Mouse (Mus musculus) layer of hippocampus, adult 18-20 months (tissue): Measurements from ENCODE around the gene Gm9970. TPM values are rescaled to one million over a fixed set of nuclear protein-coding genes. Genes with fewer than 3 reads are reported as not detected.

Experiments
- DNase-seq, 2 experiments: peaks; one replicate each; pipeline ENCODE4 v3.0.0; 2022; ENCODE audit warnings: low spot score in 2 of 2
- total RNA-seq, 2 experiments: library from RNA; stranded (reverse); gene quantifications; 2 replicates each; pipeline ENCODE4 v1.2.3; 2021

Gm9970 gene
- total RNA-seq, 2 experiments from 2014 or later, result not detected

DNA sequence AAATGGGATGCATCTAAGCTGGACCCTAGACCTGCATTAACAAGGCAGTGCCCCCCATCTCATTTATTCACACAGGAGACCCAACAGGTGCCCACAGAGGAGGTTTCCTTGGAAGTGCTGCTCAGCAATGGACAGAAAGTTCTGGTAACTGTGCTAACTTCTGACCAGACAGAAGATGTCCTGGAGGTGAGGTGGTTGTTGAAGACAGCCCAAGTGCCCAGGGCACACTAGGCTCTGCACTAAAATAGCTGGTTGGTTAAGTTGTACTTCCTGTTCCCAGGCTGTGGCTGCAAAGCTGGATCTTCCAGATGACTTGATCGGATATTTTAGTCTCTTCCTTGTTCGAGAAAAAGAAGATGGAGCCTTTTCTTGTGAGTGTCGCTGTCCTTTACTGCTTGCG lies 45.4 kb downstream of the Gm9970 start:
- no peak for DNase-seq

DNA sequence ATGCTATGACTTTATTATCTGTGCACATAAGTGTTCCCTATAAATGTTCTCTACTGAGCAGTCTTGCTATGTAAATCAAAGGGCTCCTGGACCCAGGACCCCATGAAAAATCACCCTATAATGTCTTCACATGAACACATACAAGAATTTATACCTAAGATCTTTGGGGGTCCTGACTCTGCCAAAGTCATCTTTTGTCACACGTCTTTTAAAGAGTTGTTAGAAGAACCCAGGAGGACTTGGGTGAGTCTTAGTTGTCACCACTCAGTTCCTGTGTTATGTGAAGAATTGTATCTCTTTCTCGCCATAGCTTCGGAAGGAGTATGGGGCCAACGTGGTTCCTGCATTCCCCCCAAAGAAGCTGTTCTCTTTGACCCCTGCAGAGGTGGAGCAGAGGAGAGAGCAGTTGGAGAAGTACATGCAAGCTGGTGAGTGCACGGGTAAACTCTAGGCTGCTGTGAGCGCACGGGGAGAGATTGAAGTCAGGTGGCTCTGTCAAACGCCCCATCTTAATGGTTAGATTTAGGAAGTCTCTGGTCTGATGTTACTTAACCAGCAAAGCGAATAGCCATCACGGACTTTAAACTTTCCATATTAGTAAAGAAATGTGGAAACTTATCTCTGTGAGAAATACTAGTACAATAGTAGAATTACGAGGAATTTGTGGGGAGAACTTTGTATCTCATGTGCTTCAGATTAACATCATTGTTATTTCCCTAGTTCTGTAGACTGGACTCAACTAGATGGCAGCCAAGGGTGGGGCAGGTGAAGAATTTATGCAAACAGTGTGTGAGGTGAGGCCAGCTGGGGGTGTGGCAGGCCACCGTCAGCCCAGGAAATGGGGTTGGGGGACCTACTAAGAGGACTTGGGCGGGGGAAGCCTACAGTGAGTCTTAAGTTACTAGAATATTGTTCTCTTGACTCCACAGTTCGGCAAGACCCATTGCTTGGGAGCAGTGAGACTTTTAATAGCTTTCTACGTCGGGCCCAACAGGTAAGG lies 46.2 kb downstream of the Gm9970 start:
- no peak for DNase-seq

DNA sequence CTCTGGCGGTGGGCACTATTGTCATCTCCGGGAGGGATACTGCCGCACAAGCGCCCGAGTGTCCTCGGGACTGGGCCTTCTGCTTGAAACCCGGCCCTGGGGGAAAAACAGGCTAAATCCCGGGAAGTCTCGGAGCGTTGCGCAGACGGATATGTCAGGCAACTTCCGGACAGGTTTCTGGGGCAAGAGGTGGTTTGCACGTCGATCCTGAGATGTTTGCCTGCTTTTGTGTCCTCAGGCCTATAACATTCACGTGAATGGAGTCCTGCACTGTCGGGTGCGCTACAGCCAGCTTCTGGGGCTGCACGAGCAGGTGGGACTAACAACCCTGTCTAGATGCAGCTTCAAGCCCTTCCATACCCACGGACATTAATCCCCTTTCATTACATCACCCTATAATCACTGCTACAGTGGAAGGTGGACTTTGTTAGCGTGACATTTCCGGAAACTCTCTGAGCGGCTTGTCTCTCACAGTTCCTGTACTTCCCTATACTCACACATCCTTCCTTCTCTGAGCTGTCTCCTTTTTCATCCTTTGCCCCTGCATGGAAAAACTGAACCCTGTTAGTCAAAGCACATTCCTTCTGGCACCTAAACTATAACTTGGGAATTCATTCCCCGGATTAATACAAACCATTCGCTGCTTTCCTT lies 47.3 kb downstream of the Gm9970 start:
- no peak for DNase-seq

DNA sequence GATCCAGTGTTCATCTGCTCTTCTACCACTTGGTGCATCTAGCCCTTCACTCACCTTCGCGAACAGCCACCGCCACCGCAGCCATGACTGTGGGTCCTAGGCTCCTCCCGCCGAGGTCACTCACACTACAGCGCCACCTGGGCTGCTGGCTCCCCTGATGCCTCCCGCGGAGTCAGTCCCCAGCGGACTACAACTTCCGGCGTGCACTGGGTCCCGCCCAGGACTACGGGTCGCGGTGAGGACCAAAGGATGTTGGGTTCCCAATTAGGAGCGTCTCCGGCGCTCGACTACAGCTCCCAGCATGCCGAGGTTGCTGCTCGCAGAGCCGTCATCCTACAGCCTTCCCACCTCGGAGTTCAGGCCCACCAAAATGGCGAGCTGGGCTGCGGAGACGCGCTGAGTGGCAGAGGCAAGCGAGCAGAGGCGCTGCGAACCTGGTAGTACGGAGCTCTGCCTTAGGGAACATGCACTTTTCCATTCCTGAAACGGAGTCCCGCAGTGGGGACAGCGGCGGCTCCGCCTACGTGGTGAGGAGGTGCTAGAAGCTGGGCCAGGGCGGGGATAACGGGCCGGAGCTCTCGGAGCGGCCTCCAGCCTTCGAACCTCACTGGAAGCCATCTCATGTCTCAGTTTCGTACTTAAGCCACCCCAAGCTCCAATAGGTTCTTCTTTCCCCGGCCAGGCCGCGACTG lies 47.9 kb downstream of the Gm9970 start, which contains the start of the genes Snx17 and Eif2b4:
Gene Snx17, plus strand, starts transcription at position 289 of the 692 bp plus-strand sequence.
Gene Eif2b4, minus strand, starts transcription at position 492 of the 692 bp plus-strand sequence.
- DNase-seq, result peak; percentile 99 to 100

DNA sequence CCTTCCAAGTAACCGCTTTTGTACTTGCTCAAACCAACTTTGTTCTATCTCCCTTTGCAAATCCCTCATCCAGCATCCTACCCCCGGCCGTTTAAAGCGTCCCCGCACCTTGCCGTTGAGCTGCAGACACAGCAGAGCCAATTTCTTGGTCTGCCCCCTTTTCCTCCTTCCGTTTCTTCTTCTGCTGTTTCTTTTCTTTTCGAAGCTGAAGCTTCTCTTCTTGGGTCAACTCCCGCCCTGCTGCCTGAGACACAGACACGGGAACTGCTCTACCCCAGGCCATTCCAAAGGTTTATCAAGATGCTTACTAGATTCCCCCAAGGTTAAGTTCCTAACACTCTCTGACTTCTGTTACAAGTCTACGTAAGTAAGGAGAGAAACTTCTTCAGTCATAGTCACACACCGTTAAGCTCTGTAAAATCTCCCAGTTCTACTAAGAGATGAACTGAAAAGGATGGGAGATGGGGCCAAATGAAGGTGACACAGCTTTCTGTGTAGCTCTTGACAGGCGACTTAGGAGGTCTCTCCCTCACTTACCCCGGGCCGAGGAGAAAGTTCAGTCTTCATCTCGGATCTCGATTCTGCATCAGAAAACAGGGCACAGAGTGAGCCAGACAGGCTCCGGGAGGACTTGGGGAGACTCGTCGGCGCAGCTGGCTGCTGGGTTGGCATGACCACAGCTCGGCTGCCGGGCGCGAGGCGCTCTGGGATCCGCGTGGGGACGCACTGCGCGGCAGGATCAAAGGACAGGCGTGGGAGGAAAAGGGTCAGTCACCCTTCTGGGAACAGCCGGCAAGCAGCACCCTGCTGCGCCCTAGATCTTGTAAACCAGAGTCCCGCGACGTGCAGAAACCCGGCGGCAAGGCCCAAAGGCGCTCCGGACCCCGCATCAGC lies 48.7 kb downstream of the Gm9970 start:
- DNase-seq, result no peak

Other genes starting within 250 kb of the Gm9970 start
- gene Atraid, start 192.9 kb downstream of the Gm9970 start, total RNA-seq, result 10 to 100 TPM; 68.1 to 70.0 TPM
- gene Slc5a6, start 192.3 kb downstream of the Gm9970 start, total RNA-seq, result 10 to 100 TPM; 14.9 to 17.6 TPM
- 10 to 100 TPM; 20.0 to 20.9 TPM for gene Cad, start 186.5 kb downstream of the Gm9970 start, total RNA-seq
- gene Dnajc5g, start 134.9 kb downstream of the Gm9970 start, total RNA-seq, result not detected
- gene Slc30a3, start 133.0 kb downstream of the Gm9970 start, total RNA-seq, result 10 to 100 TPM; 84.1 to 93.8 TPM
- not detected for gene Trim54, start 124.5 kb downstream of the Gm9970 start, total RNA-seq
- gene Ucn, start 102.4 kb downstream of the Gm9970 start, total RNA-seq, result not detected
- gene Mpv17, start 87.0 kb downstream of the Gm9970 start, total RNA-seq, result 10 to 100 TPM; 57.4 to 61.8 TPM
- 1 to 10 TPM; 3.6 to 3.8 TPM for gene Gm29609, start 61.3 kb downstream of the Gm9970 start, total RNA-seq
- 10 to 100 TPM; 57.7 to 60.9 TPM for gene Gtf3c2, start 61.1 kb downstream of the Gm9970 start, total RNA-seq
- gene Snx17, start 48.0 kb downstream of the Gm9970 start, total RNA-seq, result 10 to 100 TPM; 75.2 to 81.6 TPM
- 10 to 100 TPM; 39.0 to 39.5 TPM for gene Eif2b4, start 47.8 kb downstream of the Gm9970 start, total RNA-seq
- 10 to 100 TPM; 27.1 to 28.2 TPM for gene Zfp513, start 38.9 kb downstream of the Gm9970 start, total RNA-seq
- 10 to 100 TPM; 69.6 to 73.3 TPM for gene Ppm1g, start 20.5 kb downstream of the Gm9970 start, total RNA-seq
- 10 to 100 TPM; 83.8 to 86.3 TPM for gene Nrbp1, start 368 bp downstream of the Gm9970 start, total RNA-seq
- gene Krtcap3, start 10.5 kb upstream of the Gm9970 start, total RNA-seq, result 1 to 10 TPM; 2.2 to 4.0 TPM
- gene Ift172, start 49.9 kb upstream of the Gm9970 start, total RNA-seq, result 10 to 100 TPM; 79.3 to 86.3 TPM
- 100 to 1,000 TPM; 159 to 188 TPM for gene Fndc4, start 54.8 kb upstream of the Gm9970 start, total RNA-seq
- gene Gckr, start 56.2 kb upstream of the Gm9970 start, total RNA-seq, result not detected
- 10 to 100 TPM; 48.6 to 51.0 TPM for gene Zfp512, start 211.2 kb upstream of the Gm9970 start, total RNA-seq
- gene 4930548H24Rik, start 244.5 kb upstream of the Gm9970 start, total RNA-seq, result under 1 TPM in 1 of 2 experiments, not detected in 1; 0.10 TPM